Mouse (Mus musculus): ENCODE measurements around the gene Abca1.

- no peak for TF ChIP-seq CTCF (IDR thresholded peaks at IDR 0.05; ENCODE audit: low read depth)
- TF ChIP-seq EP300 (IDR thresholded peaks at IDR 0.05; ENCODE audit: low read depth) = no peak
Measured at GRCm38 (mm10) chr4:53126794-53127193, 32.9 kb downstream of the Abca1 start.

All from heart, postnatal 0 days (tissue).